Mouse (Mus musculus) hindbrain, embryonic 14.5 days (tissue): ENCODE measurements around the gene Rabep1. TPM values are rescaled to one million over a fixed set of nuclear protein-coding genes. Genes with fewer than 3 reads are reported as not detected.

Experiments used
- ATAC-seq: fragments of 200-750 bp; cut with Nextera tagmentation; 2 replicates; pipeline ENCODE4 v1.8.0; 2017; ENCODE audit warnings: moderate number of reproducible peaks, mild to moderate bottlenecking, moderate TSS enrichment, moderate library complexity; ENCODE audit not compliant: low FRiP score
- DNase-seq: peaks from one replicate; pipeline ENCODE4 v3.0.0-alpha.2; 2015; ENCODE audit warnings: low spot score
- H3K27ac ChIP-seq: fragments of 300-500 bp; sonication (generic); 2 replicates; pipeline ENCODE4 v1.5.1; 2014; ENCODE audit warnings: mild to moderate bottlenecking, moderate library complexity
- H3K27me3 ChIP-seq: fragments of 300-500 bp; sonication (generic); 2 replicates; pipeline ENCODE4 v1.6.1; 2014; ENCODE audit warnings: mild to moderate bottlenecking, low read length, mixed read lengths; ENCODE audit not compliant: control insufficient read depth, insufficient read depth
- H3K36me3 ChIP-seq: fragments of 300-500 bp; sonication (generic); replicated peaks from 2 replicates; pipeline ENCODE4 v1.6.1; 2014; ENCODE audit not compliant: control insufficient read depth, insufficient read depth
- H3K4me1 ChIP-seq: fragments of 300-500 bp; sonication (generic); replicated peaks from 2 replicates; pipeline ENCODE4 v1.6.1; 2014; ENCODE audit warnings: antibody characterized with exemption, low read length, mixed read lengths; ENCODE audit not compliant: control insufficient read depth, insufficient read depth
- H3K4me2 ChIP-seq: fragments of 300-500 bp; sonication (generic); replicated peaks from 2 replicates; pipeline ENCODE4 v1.6.1; 2014; ENCODE audit warnings: mild to moderate bottlenecking, moderate library complexity
- H3K4me3 ChIP-seq: fragments of 300-500 bp; sonication (generic); replicated peaks from 2 replicates; pipeline ENCODE4 v1.5.1; 2014; ENCODE audit warnings: mild to moderate bottlenecking, low read length
- H3K9ac ChIP-seq: fragments of 300-500 bp; sonication (generic); 2 replicates; pipeline ENCODE4 v1.6.1; 2014
- H3K9me3 ChIP-seq: fragments of 300-500 bp; sonication (generic); 2 replicates; pipeline ENCODE4 v1.6.1; 2016; ENCODE audit warnings: low read length; ENCODE audit not compliant: control insufficient read depth
- WGBS: fragments of 180-500 bp; shearing (Covaris S2); extraction: QIAGEN DNeasy Blood & Tissue Kit; methylation state at CpG from one replicate; pipeline ENCODE4 v1.1.7; 2014; 5-methylcytosine and 5-hydroxymethylcytosine counted together
- polyA plus RNA-seq: library from polyadenylated mRNA; unstranded; fragments of >200 nt; fragmentation: Nextera tagmentation; extraction: Ambion mirVana; gene quantifications from 2 replicates; pipeline ENCODE4 v1.2.1, GENCODE M21; 2014

Gene Rabep1
- polyA plus RNA-seq, 1 experiment from 2014 or later, result 77.5 TPM

DNA sequence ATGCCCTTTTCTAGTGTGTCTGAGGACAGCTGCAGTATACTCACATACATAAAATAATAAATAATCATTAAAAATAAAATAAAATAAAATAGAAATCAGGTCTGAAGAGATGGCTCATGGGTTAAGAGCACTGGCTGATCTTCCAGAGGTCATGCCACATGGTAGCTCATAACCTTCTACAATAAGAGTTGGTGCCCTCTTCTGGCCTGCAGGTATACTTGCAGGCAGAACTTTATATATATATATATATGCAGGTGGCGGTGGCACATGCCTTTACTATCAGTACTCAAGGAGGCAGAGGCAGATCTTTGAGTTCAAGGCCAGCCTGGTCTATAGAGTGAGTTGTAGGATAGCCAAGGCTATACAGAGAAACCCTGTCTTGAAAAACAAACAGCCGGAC is 18.4 kb upstream of the Rabep1 start:
- WGBS, result 81% methylated on average over 2 of the region's 2 CpGs
- H3K4me1 ChIP-seq, result no peaks in the 10 kb centered on the region
- ATAC-seq, result no peak
- H3K9me3 ChIP-seq, result no peaks in the 10 kb centered on the region
- H3K9ac ChIP-seq, result no peak overlapping the region
- no peak overlapping the region for H3K4me3 ChIP-seq
- no peaks in the 10 kb centered on the region for H3K27me3 ChIP-seq
- H3K36me3 ChIP-seq, result no peaks in the 10 kb centered on the region
- H3K4me2 ChIP-seq, result no peak overlapping the region
- no peak for DNase-seq
- H3K27ac ChIP-seq, result no peak overlapping the region

DNA sequence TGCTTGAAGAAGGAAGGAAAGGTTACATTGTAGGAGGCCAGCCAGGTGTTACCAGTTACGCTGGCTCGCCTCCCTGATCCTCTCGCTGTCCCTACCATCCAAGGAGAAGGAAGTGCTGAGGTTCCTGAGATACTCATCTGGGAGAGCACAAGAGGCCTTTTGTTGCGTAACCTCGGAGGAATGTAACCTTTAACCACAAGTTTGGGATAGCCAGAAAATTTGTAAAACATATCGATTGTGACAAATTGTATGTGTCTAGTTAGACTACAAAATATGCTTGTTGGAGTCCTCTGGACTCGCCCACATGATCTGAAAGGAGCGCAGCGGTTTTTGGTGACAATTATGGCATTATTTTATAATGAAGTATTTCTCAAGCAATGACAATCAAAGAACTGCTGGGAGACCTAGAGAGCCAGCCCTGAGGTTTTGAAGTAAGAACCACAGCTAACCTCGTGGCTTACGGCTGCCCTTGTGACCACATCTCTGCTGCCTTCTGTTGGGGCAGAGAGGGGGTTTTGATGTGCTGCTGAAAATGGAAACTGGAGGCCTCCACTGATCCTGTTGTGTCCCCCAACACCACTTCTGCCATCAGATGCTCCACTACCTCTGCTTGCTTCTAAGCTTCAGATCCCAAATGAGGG is 15.5 kb upstream of the Rabep1 start:
- Histone ChIP-seq H3K4me2 (no peak overlapping the region), H3K4me1 (no peaks in the 10 kb centered on the region), H3K36me3 (no peaks in the 10 kb centered on the region), H3K27me3 (no peaks in the 10 kb centered on the region), H3K4me3 (no peak overlapping the region), H3K9me3 (0 out of 2 replicates have a peak, but pooled peaks cover 6% of the 10 kb centered on the region), H3K27ac (no peak overlapping the region), H3K9ac (no peak overlapping the region)
- ATAC-seq (no peak), DNase-seq (no peak)
- 87% methylated on average over 11 of the region's 11 CpGs for WGBS

DNA sequence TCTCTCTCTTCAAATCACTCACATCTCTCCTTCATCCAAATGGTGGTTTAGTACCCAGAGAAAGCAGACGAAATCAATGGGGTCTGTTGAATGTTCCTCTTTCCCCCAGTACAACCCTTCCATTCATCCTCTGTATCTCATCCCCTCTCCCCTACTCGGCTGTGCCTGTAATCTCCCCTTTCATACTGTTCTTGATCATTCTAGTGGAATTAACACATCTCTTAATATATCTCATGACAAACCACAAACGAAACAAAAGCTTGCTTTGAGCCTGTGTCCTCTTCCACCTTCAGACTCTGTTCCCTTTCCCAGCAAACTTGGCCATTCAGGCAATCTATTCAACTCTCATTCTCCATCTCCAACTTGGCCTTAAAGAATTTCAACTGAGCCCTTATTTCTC is 13.4 kb upstream of the Rabep1 start:
- WGBS, result 59% methylated on average over 3 of the region's 3 CpGs

DNA sequence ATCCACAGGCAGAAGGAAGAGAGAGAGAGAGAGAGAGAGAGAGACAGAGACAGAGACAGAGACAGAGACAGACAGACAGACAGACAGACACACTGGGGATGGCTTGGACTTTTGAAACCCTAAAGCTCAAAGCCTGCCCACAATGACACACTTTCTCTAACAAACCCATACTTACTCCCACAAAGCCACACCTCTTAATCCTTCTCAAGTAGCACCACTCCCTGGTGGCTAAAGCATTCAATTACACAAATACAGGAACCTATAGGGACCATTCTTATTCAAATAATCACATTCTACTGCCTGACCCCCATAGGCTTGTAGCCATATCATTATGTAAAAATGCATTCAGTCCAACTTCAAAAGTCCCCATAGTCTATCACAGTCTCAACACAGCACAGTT is 11.2 kb upstream of the Rabep1 start:
- H3K27ac ChIP-seq, result no peak overlapping the region
- DNase-seq (no peak), ATAC-seq (no peak)
- no peaks in the 10 kb centered on the region for H3K27me3 ChIP-seq
- 0 out of 2 replicates have a peak, but pooled peaks cover 6% of the 10 kb centered on the region for H3K9me3 ChIP-seq
- H3K4me1 ChIP-seq, result no peaks in the 10 kb centered on the region
- H3K4me2 ChIP-seq, result no peak overlapping the region
- H3K4me3 ChIP-seq, result no peak overlapping the region
- H3K36me3 ChIP-seq, result no peaks in the 10 kb centered on the region
- no peak overlapping the region for H3K9ac ChIP-seq

More for the DNA sequence above, 13.4 kb upstream of the Rabep1 start:
- ATAC-seq (no peak), DNase-seq (no peak)
- 0 out of 2 replicates have a peak, but pooled peaks cover 6% of the 10 kb centered on the region for H3K9me3 ChIP-seq
- no peaks in the 10 kb centered on the region for H3K4me1 ChIP-seq
- no peaks in the 10 kb centered on the region for H3K36me3 ChIP-seq
- no peak overlapping the region for H3K27ac ChIP-seq
- H3K4me2 ChIP-seq, result no peak overlapping the region
- H3K27me3 ChIP-seq, result no peaks in the 10 kb centered on the region
- H3K4me3 ChIP-seq, result no peak overlapping the region
- no peak overlapping the region for H3K9ac ChIP-seq

DNA sequence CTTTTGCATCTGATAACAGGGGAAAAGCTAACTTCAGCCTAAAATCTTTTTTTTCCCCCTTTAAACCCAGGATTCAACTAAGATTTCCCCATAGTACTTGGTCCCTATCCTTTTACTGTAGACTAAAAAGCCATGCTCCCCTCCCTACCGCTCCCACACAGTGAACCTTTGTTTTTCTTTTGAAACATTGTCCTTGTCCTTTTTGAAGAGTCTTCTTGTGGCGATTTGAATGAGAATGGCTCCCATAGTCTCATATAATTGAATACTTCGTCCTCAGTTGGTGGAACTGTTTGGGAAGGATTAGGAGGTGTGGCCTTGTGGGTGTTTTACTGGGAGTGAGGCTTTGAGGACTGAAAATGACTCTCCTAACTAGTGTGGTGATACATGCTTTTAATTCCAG is 10.7 kb upstream of the Rabep1 start:
- Histone ChIP-seq H3K27ac (no peak overlapping the region), H3K9ac (no peak overlapping the region), H3K36me3 (no peaks in the 10 kb centered on the region), H3K4me2 (no peak overlapping the region), H3K9me3 (0 out of 2 replicates have a peak, but pooled peaks cover 6% of the 10 kb centered on the region), H3K27me3 (no peaks in the 10 kb centered on the region), H3K4me3 (no peak overlapping the region), H3K4me1 (no peaks in the 10 kb centered on the region)
- DNase-seq (no peak), ATAC-seq (no peak)
- WGBS, result 59% methylated on average over 3 of the region's 3 CpGs

DNA sequence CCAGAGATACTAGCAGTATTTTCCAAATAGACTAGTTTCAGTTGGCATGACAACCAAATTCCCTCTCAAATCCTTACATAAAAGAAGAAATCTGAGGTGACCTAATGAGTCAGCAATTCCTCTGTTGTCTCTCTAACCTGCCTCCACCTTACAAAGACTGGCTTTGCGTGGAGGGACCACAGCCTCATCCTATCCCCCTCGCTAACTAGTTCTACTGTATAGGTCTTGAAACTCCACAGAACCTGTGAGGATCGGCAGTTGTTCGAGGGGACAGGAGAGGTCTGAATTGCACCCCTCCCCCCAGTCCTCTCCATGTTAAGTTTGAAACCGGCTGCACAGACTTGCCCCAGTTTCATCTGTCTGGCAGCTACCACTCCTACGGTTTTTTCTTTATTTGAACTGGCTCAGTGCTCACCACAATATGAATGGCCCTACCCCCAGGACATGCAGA is 9.2 kb upstream of the Rabep1 start:
- 71% methylated on average over 6 of the region's 6 CpGs for WGBS
- H3K27ac ChIP-seq, result no peak overlapping the region
- ATAC-seq, result no peak
- no peaks in the 10 kb centered on the region for H3K4me1 ChIP-seq
- H3K9ac ChIP-seq, result no peak overlapping the region
- no peaks in the 10 kb centered on the region for H3K36me3 ChIP-seq
- no peaks in the 10 kb centered on the region for H3K27me3 ChIP-seq
- H3K4me2 ChIP-seq, result no peak overlapping the region
- 0 out of 2 replicates have a peak, but pooled peaks cover 6% of the 10 kb centered on the region for H3K9me3 ChIP-seq
- no peak for DNase-seq
- H3K4me3 ChIP-seq, result no peak overlapping the region

DNA sequence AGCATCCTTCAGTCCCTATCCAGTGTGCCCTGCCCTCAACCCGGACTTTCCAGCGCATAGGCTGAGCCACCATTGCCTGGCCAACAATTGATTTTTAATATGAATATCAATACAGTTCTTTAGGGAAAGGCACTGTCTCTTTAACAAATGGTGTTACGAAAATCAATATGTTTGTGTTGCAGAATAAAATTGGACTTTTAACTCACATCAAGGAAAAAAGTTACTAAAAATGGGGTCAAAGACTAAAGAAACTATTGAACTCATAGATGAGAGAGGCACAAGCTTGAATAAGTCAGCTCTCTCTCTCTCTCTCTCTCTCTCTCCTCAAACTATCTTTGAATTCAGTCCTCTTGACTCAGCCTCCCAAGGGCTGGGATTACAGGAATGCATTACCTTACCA is 7.5 kb upstream of the Rabep1 start:
- 0 out of 2 replicates have a peak, but pooled peaks cover 6% of the 10 kb centered on the region for H3K9me3 ChIP-seq
- no peaks in the 10 kb centered on the region for H3K4me1 ChIP-seq
- H3K4me2 ChIP-seq, result no peak overlapping the region
- no peaks in the 10 kb centered on the region for H3K27me3 ChIP-seq
- 90% methylated on average over 3 of the region's 3 CpGs for WGBS
- H3K36me3 ChIP-seq, result no peaks in the 10 kb centered on the region
- DNase-seq, result no peak
- H3K9ac ChIP-seq, result no peak overlapping the region
- H3K4me3 ChIP-seq, result no peak overlapping the region
- no peak overlapping the region for H3K27ac ChIP-seq
- no peak for ATAC-seq

DNA sequence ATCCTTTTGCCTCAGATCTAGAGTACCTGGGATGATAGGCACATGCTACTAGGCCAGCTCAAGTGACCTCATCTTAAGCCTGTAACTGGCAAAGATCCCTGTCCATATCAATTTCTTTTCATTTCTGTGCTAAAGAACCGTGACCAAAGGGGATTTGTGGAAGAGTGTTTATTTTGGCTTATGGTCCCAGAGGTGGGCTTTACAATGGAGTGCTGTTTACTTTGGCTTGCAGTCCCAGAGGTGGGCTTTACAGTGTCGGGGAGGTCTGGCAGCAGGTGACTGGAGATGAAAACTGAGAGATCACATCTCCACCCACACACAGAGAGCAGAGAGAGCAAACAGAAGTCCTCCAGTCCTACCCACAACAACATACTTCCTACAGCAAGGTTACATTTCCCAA is 6.0 kb upstream of the Rabep1 start:
- H3K4me1 ChIP-seq, result no peaks in the 10 kb centered on the region
- no peak overlapping the region for H3K4me3 ChIP-seq
- H3K9me3 ChIP-seq, result 0 out of 2 replicates have a peak, but pooled peaks cover 5% of the 10 kb centered on the region
- H3K9ac ChIP-seq, result no peak overlapping the region
- WGBS, result 56% methylated on average over 2 of the region's 2 CpGs
- no peak for DNase-seq
- H3K27ac ChIP-seq, result no peak overlapping the region
- ATAC-seq, result no peak
- no peaks in the 10 kb centered on the region for H3K36me3 ChIP-seq
- no peaks in the 10 kb centered on the region for H3K27me3 ChIP-seq
- H3K4me2 ChIP-seq, result no peak overlapping the region

DNA sequence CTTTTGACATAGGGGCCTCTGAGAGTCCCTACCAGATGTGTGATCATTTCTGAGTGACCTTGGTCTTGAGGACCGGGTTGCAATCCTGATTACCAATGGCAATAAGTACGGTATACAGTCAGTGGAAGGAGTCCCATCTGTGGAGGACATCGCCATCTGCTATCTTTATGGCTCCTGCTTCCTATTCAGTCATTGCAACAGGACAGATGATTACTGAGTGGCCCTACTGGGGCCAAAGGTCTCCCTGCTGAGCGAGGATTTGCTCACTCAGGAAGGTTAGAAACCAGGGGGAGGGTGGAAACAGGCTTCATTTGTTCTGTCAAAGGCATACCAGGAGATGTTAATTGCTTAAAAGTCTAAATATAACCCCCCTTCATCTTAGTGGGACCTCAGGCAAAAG is 1.6 kb upstream of the Rabep1 start:
- no peaks in the 10 kb centered on the region for H3K27me3 ChIP-seq
- ATAC-seq (no peak), DNase-seq (no peak)
- H3K4me1 ChIP-seq, result peaks cover 18% of the 10 kb centered on the region
- no peak overlapping the region for H3K4me3 ChIP-seq
- WGBS, result 62% methylated on average over 4 of the region's 4 CpGs
- no peak overlapping the region for H3K27ac ChIP-seq
- no peak overlapping the region for H3K9ac ChIP-seq
- no peaks in the 10 kb centered on the region for H3K9me3 ChIP-seq
- no peaks in the 10 kb centered on the region for H3K36me3 ChIP-seq
- H3K4me2 ChIP-seq, result no peak overlapping the region
